Mouse (Mus musculus) neutrophil, adult 59 days (primary cell): ENCODE results near the gene Tm2d3. TPM values are rescaled to one million over a fixed set of nuclear protein-coding genes. Genes with fewer than 3 reads are reported as not detected.

ENCODE experiments used
- total RNA-seq, 2 experiments: library from RNA; stranded (reverse); gene quantifications; 1 replicate in 1 of 2; 2 replicates in 1 of 2; pipeline ENCODE4 v1.2.4; 2023

Gene Tm2d3
- 10 to 100 TPM; 13.4 to 16.1 TPM for total RNA-seq

GRCm38 (mm10) chr7:65690869-65691268 is at the start of gene Tm2d3:
Gene Tm2d3 (plus strand): TSS chr7:65691169.

GRCm38 (mm10) chr7:65644643-65645351 is 46.2 kb upstream of the Tm2d3 start, which contains the start of gene Tarsl2:
Gene Tarsl2 (plus strand): TSS chr7:65644898.

Other genes starting within 250 kb of the Tm2d3 start
- gene Tjp1, start 163.4 kb upstream of the Tm2d3 start, total RNA-seq, result 1 to 10 TPM; 3.9 to 5.8 TPM
- 1 to 10 TPM; 4.8 to 6.3 TPM for gene Tarsl2, start 46.3 kb upstream of the Tm2d3 start, total RNA-seq
- gene Pcsk6, start 170.6 kb downstream of the Tm2d3 start, total RNA-seq, result under 1 TPM; 0.20 to 0.27 TPM